Mouse (Mus musculus) heart, adult 2 months (tissue): ENCODE results near the gene Chn2. TPM values are rescaled to one million over a fixed set of nuclear protein-coding genes. Genes with fewer than 3 reads are reported as not detected.

Experiments used
- DNase-seq, 2 experiments: peaks; one replicate each; pipeline ENCODE4 v3.0.0; 2021
- H3K27ac ChIP-seq: fragments of 200-600 bp; 2 replicates; pipeline ENCODE4 v1.8.1; 2022
- H3K27me3 ChIP-seq: fragments of 200-500 bp; 2 replicates; pipeline ENCODE4 v1.6.1; 2012; ENCODE audit warnings: mild to moderate bottlenecking, low read length, inconsistent platforms, mixed read lengths; ENCODE audit not compliant: control insufficient read depth, insufficient read depth
- H3K36me3 ChIP-seq: fragments of 200-500 bp; 2 replicates; pipeline ENCODE4 v1.6.1; 2012; ENCODE audit warnings: low read length, inconsistent platforms; ENCODE audit not compliant: control insufficient read depth, insufficient read depth
- H3K4me1 ChIP-seq: fragments of 200-500 bp; 2 replicates; pipeline ENCODE4 v1.6.1; 2011; ENCODE audit warnings: low read length; ENCODE audit not compliant: control insufficient read depth, insufficient read depth
- H3K4me3 ChIP-seq: fragments of 200-600 bp; 2 replicates; pipeline ENCODE4 v1.8.1; 2022
- H3K79me2 ChIP-seq: fragments of 200-500 bp; replicated peaks from 2 replicates; pipeline ENCODE4 v1.6.1; 2012; ENCODE audit warnings: mild to moderate bottlenecking, inconsistent platforms, low read length, moderate library complexity, mixed read lengths; ENCODE audit not compliant: control insufficient read depth, insufficient read depth
- H3K9ac ChIP-seq: fragments of 200-500 bp; 2 replicates; pipeline ENCODE4 v1.6.1; 2012; ENCODE audit warnings: low read depth, mild to moderate bottlenecking, control low read depth, inconsistent platforms, low read length, mixed read lengths
- CTCF ChIP-seq: fragments of 200-600 bp; IDR thresholded peaks from 2 replicates; pipeline ENCODE4 v1.8.1; 2022; ENCODE audit warnings: antibody characterized with exemption, mild to moderate bottlenecking, moderate library complexity
- EP300 ChIP-seq: fragments of 200-500 bp; IDR thresholded peaks from 2 replicates; pipeline ENCODE4 v1.6.1; 2011; ENCODE audit warnings: low read depth, low read length, control low read depth; ENCODE audit not compliant: insufficient read depth
- POLR2A ChIP-seq: fragments of 200-500 bp; IDR thresholded peaks from 2 replicates; pipeline ENCODE4 v1.6.1; 2011; ENCODE audit warnings: mild to moderate bottlenecking, low read depth, low read length, control low read depth; ENCODE audit not compliant: insufficient read depth
- WGBS: fragments of 180-500 bp; shearing (Covaris S2); methylation state at CpG from one replicate; pipeline ENCODE4 v1.1.7; 2018; 5-methylcytosine and 5-hydroxymethylcytosine counted together
- intact Hi-C: fragments of 180-260 bp; cut with DNase I; formaldehyde crosslinking; loops from one replicate; pipeline ENCODE4 v1.15.1; 2025
- polyA plus RNA-seq: library from polyadenylated mRNA; depleted of rRNA; stranded (reverse); fragments of >200 nt; gene quantifications from 2 replicates; pipeline ENCODE4 v1.2.3, GENCODE M21; 2012
- total RNA-seq, 2 experiments: library from RNA; stranded (reverse); gene quantifications; 2 replicates each; pipeline ENCODE4 v1.2.3; 2021

Chn2 gene
- total and polyA plus RNA-seq, 3 experiments: 2.0 to 2.3 (median 2.3) TPM

GRCm38 (mm10) chr6:54193631-54194305 is 154.4 kb downstream of the Chn2 start:
- WGBS: 59% methylated on average over 7 of the region's 7 CpGs

GRCm38 (mm10) chr6:54197821-54198412 is 158.6 kb downstream of the Chn2 start:
- Histone ChIP-seq H3K36me3 (no peaks in the 10 kb centered on the region), H3K27ac (no peak overlapping the region), H3K4me3 (no peak overlapping the region), H3K4me1 (peaks cover 3% of the 10 kb centered on the region), H3K79me2 (no peaks in the 10 kb centered on the region), H3K9ac (no peak overlapping the region), H3K27me3 (no peaks in the 10 kb centered on the region)
- TF ChIP-seq CTCF (no peak), POLR2A (no peak), EP300 (no peak)
- 97% methylated on average over 5 of the region's 5 CpGs for WGBS
- DNase-seq: no peak
- intact Hi-C loops: no loop called here

More at GRCm38 (mm10) chr6:54193631-54194305, 154.4 kb downstream of the Chn2 start:
- no peaks in the 10 kb centered on the region for H3K4me1 ChIP-seq
- no peak overlapping the region for H3K27ac ChIP-seq
- TF ChIP-seq EP300: no peak
- no peak for TF ChIP-seq POLR2A
- no peak for TF ChIP-seq CTCF
- H3K4me3 ChIP-seq: no peak overlapping the region
- DNase-seq: no peak
- no peaks in the 10 kb centered on the region for H3K27me3 ChIP-seq
- intact Hi-C loops: no loop called here
- H3K79me2 ChIP-seq: no peaks in the 10 kb centered on the region
- H3K36me3 ChIP-seq: no peaks in the 10 kb centered on the region
- no peak overlapping the region for H3K9ac ChIP-seq

DNA sequence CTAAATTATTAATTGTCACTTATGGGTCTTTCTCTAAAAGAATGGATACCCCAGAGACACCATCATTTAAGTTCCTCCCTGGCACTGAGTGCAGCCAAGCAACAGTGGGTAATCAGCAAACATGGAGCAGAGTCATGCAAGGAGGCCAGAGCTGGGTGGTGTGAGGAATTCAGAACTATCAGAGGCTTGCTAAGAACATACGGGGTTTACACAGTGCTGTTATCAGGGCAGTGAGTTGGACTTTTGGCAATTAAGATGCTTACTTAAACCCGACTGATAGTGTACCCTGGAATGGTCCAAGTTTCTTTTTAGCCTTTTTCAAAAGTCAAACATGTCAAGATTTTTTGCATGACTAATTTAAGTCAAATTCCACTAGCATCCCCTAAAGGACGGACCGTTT is 160.2 kb downstream of the Chn2 start:
- Histone ChIP-seq H3K4me1 (peaks cover 6% of the 10 kb centered on the region), H3K27ac (no peak overlapping the region), H3K79me2 (no peaks in the 10 kb centered on the region), H3K4me3 (no peak overlapping the region), H3K27me3 (no peaks in the 10 kb centered on the region), H3K36me3 (no peaks in the 10 kb centered on the region), H3K9ac (no peak overlapping the region)
- intact Hi-C loops: no loop called here
- TF ChIP-seq CTCF (no peak), POLR2A (no peak), EP300 (no peak)
- 26% methylated on average over 4 of the region's 4 CpGs for WGBS
- no peak for DNase-seq

DNA sequence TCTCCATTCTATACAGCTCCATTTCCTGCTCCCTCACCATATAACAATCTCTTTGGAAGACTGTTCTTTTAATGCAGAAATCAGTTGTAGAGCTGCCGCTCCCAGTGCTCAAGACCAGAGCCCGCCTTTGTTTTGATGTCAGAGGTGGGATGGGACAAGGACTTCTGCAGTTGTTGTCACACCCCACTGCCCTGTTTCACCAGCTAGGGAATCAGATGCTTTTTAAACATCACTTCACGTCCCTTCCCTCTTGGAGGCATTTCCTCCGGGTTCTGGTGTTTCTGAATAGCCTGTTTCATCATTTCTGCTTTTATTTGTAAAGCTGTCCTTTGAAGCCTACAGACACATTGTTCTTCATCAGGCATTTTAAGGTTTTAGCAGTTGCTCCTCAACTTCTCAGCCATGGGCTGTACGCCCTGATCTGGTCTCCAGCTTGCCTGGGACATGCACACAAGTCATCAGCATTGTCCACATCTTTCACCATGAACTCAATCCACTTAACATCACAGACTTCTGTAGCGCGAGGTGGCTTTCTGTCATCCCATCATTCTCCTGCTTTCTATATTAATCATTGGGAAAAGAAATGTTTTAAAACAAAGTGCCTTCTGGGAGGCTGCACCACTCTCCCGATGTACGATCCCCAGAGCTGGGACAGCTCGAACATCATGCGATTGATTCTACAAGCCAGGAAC is 160.8 kb downstream of the Chn2 start:
- no peak overlapping the region for H3K27ac ChIP-seq
- intact Hi-C loops: no loop called here
- no peak for TF ChIP-seq POLR2A
- TF ChIP-seq CTCF: no peak
- no peak for TF ChIP-seq EP300

GRCm38 (mm10) chr6:54202311-54203020 is 163.1 kb downstream of the Chn2 start:
- WGBS: 64% methylated on average over 7 of the region's 7 CpGs
- Histone ChIP-seq H3K79me2 (no peaks in the 10 kb centered on the region), H3K4me1 (peaks cover 12% of the 10 kb centered on the region), H3K27ac (no peak overlapping the region), H3K36me3 (no peaks in the 10 kb centered on the region), H3K9ac (no peak overlapping the region), H3K4me3 (no peak overlapping the region), H3K27me3 (no peaks in the 10 kb centered on the region)
- TF ChIP-seq EP300 (no peak), POLR2A (no peak), CTCF (no peak)
- DNase-seq: no peak
- intact Hi-C loops: no loop called here

More for the DNA sequence above, 160.8 kb downstream of the Chn2 start:
- H3K79me2 ChIP-seq: no peaks in the 10 kb centered on the region
- H3K36me3 ChIP-seq: no peaks in the 10 kb centered on the region
- no peak for DNase-seq
- peaks cover 9% of the 10 kb centered on the region for H3K4me1 ChIP-seq
- H3K27me3 ChIP-seq: no peaks in the 10 kb centered on the region
- WGBS: 77% methylated on average over 11 of the region's 11 CpGs
- no peak overlapping the region for H3K9ac ChIP-seq
- no peak overlapping the region for H3K4me3 ChIP-seq

GRCm38 (mm10) chr6:54203316-54203715 is 164.0 kb downstream of the Chn2 start:
- Histone ChIP-seq H3K27ac (no peak overlapping the region), H3K27me3 (no peaks in the 10 kb centered on the region), H3K4me1 (peaks cover 12% of the 10 kb centered on the region), H3K79me2 (no peaks in the 10 kb centered on the region), H3K36me3 (no peaks in the 10 kb centered on the region), H3K4me3 (no peak overlapping the region), H3K9ac (no peak overlapping the region)
- intact Hi-C loops: no loop called here
- 58% methylated on average over 2 of the region's 2 CpGs for WGBS
- TF ChIP-seq EP300: no peak
- TF ChIP-seq POLR2A: no peak
- no peak for TF ChIP-seq CTCF
- no peak for DNase-seq
